Mouse (Mus musculus): ENCODE measurements around the gene Mmaa.

DNA sequence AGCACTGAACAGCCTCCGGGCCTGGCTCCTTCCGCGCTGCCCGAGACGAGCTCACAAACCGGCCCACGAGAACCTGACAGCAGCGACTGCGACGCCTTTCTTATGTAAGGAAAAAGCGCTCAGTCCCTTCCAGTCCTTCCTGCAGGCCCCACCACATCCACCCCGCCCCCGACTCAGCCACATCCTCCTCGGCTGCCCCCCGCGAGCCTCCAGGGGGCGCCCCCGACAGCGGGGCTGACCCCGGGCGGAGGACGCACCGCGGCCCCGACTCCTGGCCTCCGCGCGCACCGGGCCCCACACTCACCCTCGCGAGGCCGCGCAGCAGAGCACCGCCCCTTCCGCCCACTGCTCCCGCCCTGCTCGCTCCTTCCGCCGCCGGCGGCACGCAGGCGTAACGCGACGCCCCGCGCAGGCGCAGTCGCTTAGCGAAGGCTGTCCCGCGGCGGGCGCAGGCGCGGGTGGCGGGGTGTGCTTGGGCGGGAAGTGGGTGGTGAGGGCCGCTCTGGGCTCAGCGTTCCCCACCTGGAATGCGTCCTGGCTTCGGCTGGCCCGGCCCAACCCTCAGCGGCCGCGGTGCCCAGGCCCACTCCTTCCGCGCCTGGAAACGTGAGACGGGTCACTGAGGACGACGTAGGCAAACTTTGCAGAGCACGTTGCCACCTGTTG, at the start of gene Mmaa:
- TF ChIP-seq CTCF (IDR thresholded peaks at IDR 0.05; ENCODE audit: control insufficient read depth, insufficient read depth, low read length) = peak; percentile 35; the same call in 1 of the 2 replicates
- peak; percentile 91; the same call in 1 of the 2 replicates for TF ChIP-seq POLR2A (IDR thresholded peaks at IDR 0.05; ENCODE audit: borderline replicate concordance, control insufficient read depth, low read depth, low read length)
